Mouse (Mus musculus): Measurements from ENCODE around the gene Mboat2. TPM values are rescaled to one million over a fixed set of nuclear protein-coding genes. Genes with fewer than 3 reads are reported as not detected.

Mboat2 gene
- polyA plus RNA-seq, 1 experiment from 2014 or later, result 42.1 TPM

DNA sequence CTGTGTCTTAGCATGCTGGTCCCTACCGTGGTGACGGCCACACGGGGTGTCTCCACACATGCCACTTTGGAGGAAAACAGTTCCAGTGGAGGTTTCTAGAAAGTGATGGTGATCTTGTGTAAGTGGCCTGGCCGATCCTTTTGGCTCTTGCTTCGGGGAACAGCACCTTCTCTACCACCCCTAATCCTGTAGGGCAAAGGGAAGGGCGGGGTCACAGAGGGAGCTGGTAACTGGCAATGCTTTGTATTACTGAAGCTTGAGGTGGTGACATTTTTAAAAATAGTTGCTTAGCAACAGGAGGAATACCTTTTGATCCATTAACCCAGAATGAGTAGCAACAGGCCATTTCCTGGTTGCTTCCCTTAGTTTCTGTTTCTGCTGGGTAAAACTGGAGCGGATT lies 131.1 kb downstream of the Mboat2 start:
- Histone ChIP-seq H3K36me3 (ENCODE audit: control insufficient read depth, insufficient read depth, low read length) (peaks cover 3% of the 10 kb centered on the region; the same call in 1 of the 2 replicates), H3K27ac (ENCODE audit: low read length) (no peak overlapping the region), H3K4me1 (replicated peaks; ENCODE audit: control insufficient read depth, insufficient read depth, low read length) (no peaks in the 10 kb centered on the region), H3K9me3 (ENCODE audit: control insufficient read depth, low read length) (peaks cover 2% of the 10 kb centered on the region; the same call in 1 of the 2 replicates), H3K4me2 (ENCODE audit: low read depth, low read length) (no peak overlapping the region), H3K9ac (ENCODE audit: low read length) (no peak overlapping the region), H3K4me3 (ENCODE audit: low read length) (no peak overlapping the region), H3K27me3 (ENCODE audit: control insufficient read depth, insufficient read depth, low read depth, low read length) (no peaks in the 10 kb centered on the region)
- no peak for ATAC-seq (ENCODE audit: low read depth)
- WGBS, result 89% methylated on average over 7 of the region's 7 CpGs

GRCm38 (mm10) chr12:24962362-24962967 lies 131.8 kb downstream of the Mboat2 start:
- 77% methylated on average over 11 of the region's 11 CpGs for WGBS
- Histone ChIP-seq H3K36me3 (ENCODE audit: control insufficient read depth, insufficient read depth, low read length) (peaks cover 3% of the 10 kb centered on the region; the same call in 1 of the 2 replicates), H3K9ac (ENCODE audit: low read length) (no peak overlapping the region), H3K4me1 (replicated peaks; ENCODE audit: control insufficient read depth, insufficient read depth, low read length) (no peaks in the 10 kb centered on the region), H3K4me3 (ENCODE audit: low read length) (no peak overlapping the region), H3K4me2 (ENCODE audit: low read depth, low read length) (no peak overlapping the region), H3K9me3 (ENCODE audit: control insufficient read depth, low read length) (peaks cover 2% of the 10 kb centered on the region; the same call in 1 of the 2 replicates), H3K27me3 (ENCODE audit: control insufficient read depth, insufficient read depth, low read depth, low read length) (no peaks in the 10 kb centered on the region), H3K27ac (ENCODE audit: low read length) (no peak overlapping the region)
- ATAC-seq (ENCODE audit: low read depth), result no peak

DNA sequence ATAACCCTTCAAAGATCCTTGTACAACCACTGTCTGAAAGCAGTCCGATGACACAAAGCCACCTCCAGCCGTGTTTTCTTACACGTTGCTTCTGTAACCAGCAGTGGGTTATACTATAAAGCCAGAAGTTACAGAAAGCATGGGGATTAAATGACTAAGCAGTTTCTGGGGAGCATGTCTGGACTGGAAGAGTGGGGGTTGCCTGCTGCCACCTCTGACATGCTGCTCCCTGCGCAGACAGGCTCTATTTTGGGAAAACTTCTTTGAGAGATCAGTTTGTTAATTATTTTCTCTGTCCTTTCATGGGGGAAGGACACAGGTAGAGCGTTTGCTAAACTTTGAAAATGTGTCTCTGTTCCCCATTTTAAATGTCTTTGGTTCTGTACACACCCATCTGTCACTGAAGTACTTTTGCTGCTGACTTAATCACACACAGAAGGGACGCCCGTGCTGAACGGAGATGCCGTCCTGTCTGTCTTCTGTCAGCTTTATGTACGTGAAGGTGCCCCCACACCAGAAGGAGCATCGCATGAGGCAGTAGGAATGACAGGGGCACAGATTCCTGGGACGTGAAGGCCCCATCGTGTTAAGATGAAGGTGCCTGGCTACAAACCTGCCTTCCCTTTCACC lies 132.8 kb downstream of the Mboat2 start:
- no peaks in the 10 kb centered on the region for H3K27me3 ChIP-seq (ENCODE audit: control insufficient read depth, insufficient read depth, low read depth, low read length)
- WGBS, result 53% methylated on average over 13 of the region's 13 CpGs
- no peak overlapping the region for H3K4me3 ChIP-seq (ENCODE audit: low read length)
- H3K36me3 ChIP-seq (ENCODE audit: control insufficient read depth, insufficient read depth, low read length), result peaks cover 3% of the 10 kb centered on the region; the same call in 1 of the 2 replicates
- H3K9ac ChIP-seq (ENCODE audit: low read length), result no peak overlapping the region
- no peak overlapping the region for H3K4me2 ChIP-seq (ENCODE audit: low read depth, low read length)
- no peak for ATAC-seq (ENCODE audit: low read depth)
- H3K9me3 ChIP-seq (ENCODE audit: control insufficient read depth, low read length), result peaks cover 2% of the 10 kb centered on the region; the same call in 1 of the 2 replicates
- no peak overlapping the region for H3K27ac ChIP-seq (ENCODE audit: low read length)
- H3K4me1 ChIP-seq (replicated peaks; ENCODE audit: control insufficient read depth, insufficient read depth, low read length), result no peaks in the 10 kb centered on the region

- Histone ChIP-seq H3K9ac (ENCODE audit: low read length) (no peak overlapping the region), H3K4me1 (replicated peaks; ENCODE audit: control insufficient read depth, insufficient read depth, low read length) (no peaks in the 10 kb centered on the region), H3K4me2 (ENCODE audit: low read depth, low read length) (no peak overlapping the region), H3K9me3 (ENCODE audit: control insufficient read depth, low read length) (peaks cover 2% of the 10 kb centered on the region; the same call in 1 of the 2 replicates), H3K4me3 (ENCODE audit: low read length) (no peak overlapping the region), H3K36me3 (ENCODE audit: control insufficient read depth, insufficient read depth, low read length) (no peaks in the 10 kb centered on the region), H3K27ac (ENCODE audit: low read length) (no peak overlapping the region), H3K27me3 (ENCODE audit: control insufficient read depth, insufficient read depth, low read depth, low read length) (no peaks in the 10 kb centered on the region)
- WGBS, result 78% methylated on average over 6 of the region's 6 CpGs
- ATAC-seq (ENCODE audit: low read depth), result no peak
Observed at GRCm38 (mm10) chr12:24965406-24965805, 134.7 kb downstream of the Mboat2 start.

- H3K27ac ChIP-seq (ENCODE audit: low read length), result no peak overlapping the region
- peaks cover 2% of the 10 kb centered on the region; the same call in 1 of the 2 replicates for H3K9me3 ChIP-seq (ENCODE audit: control insufficient read depth, low read length)
- no peak overlapping the region for H3K9ac ChIP-seq (ENCODE audit: low read length)
- no peaks in the 10 kb centered on the region for H3K27me3 ChIP-seq (ENCODE audit: control insufficient read depth, insufficient read depth, low read depth, low read length)
- no peak overlapping the region for H3K4me3 ChIP-seq (ENCODE audit: low read length)
- no peaks in the 10 kb centered on the region for H3K4me1 ChIP-seq (replicated peaks; ENCODE audit: control insufficient read depth, insufficient read depth, low read length)
- H3K4me2 ChIP-seq (ENCODE audit: low read depth, low read length), result no peak overlapping the region
- WGBS, result 91% methylated on average over 2 of the region's 2 CpGs
- H3K36me3 ChIP-seq (ENCODE audit: control insufficient read depth, insufficient read depth, low read length), result no peaks in the 10 kb centered on the region
- no peak for ATAC-seq (ENCODE audit: low read depth)
Observed at GRCm38 (mm10) chr12:24966046-24966445, 135.4 kb downstream of the Mboat2 start.

DNA sequence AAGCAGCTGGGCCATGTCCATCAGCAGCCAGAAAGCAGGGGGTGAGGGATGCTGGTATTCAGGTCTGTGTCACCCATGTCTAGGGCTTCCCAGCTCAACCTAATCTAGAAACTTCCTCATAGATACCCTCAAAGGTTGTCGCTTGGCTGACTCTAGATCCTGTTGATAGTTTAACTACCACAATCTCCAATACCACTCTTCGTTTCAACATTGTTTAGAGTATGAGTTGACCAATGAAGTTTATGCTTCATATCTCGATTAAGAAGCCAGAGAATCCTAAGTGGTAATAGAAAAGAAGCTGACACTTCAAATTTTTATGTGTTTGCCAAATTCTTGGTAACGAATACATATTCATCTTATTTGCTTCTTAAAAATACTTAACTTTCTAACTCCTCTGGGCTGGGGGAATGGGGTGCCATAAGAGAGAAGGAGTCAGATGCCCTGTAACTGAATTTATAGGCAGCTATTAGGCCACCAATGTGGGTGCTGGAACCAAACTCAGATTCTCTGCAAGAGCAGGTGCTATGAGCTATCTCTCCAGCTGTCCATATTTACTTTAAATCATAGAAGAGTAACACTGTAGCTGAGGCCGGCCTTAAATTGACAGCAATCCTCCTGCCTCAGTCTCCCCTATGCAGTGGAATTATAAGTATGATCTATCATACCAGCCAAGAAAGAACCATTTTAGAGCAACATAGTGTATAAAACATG lies 141.0 kb downstream of the Mboat2 start:
- Histone ChIP-seq H3K9me3 (ENCODE audit: control insufficient read depth, low read length) (peaks cover under 1% of the 10 kb centered on the region; the same call in 1 of the 2 replicates), H3K27ac (ENCODE audit: low read length) (no peak overlapping the region), H3K9ac (ENCODE audit: low read length) (no peak overlapping the region), H3K4me1 (replicated peaks; ENCODE audit: control insufficient read depth, insufficient read depth, low read length) (peaks cover 7% of the 10 kb centered on the region), H3K4me2 (ENCODE audit: low read depth, low read length) (no peak overlapping the region), H3K4me3 (ENCODE audit: low read length) (no peak overlapping the region), H3K36me3 (ENCODE audit: control insufficient read depth, insufficient read depth, low read length) (no peaks in the 10 kb centered on the region), H3K27me3 (ENCODE audit: control insufficient read depth, insufficient read depth, low read depth, low read length) (no peaks in the 10 kb centered on the region)
- ATAC-seq (ENCODE audit: low read depth), result no peak
- 67% methylated on average over 5 of the region's 5 CpGs for WGBS

GRCm38 (mm10) chr12:24972371-24973350 lies 142.0 kb downstream of the Mboat2 start:
- ATAC-seq (ENCODE audit: low read depth), result no peak
- Histone ChIP-seq H3K27me3 (ENCODE audit: control insufficient read depth, insufficient read depth, low read depth, low read length) (no peaks in the 10 kb centered on the region), H3K27ac (ENCODE audit: low read length) (no peak overlapping the region), H3K36me3 (ENCODE audit: control insufficient read depth, insufficient read depth, low read length) (no peaks in the 10 kb centered on the region; the same call in 1 of the 2 replicates), H3K4me3 (ENCODE audit: low read length) (no peak overlapping the region), H3K4me2 (ENCODE audit: low read depth, low read length) (no peak overlapping the region), H3K4me1 (replicated peaks; ENCODE audit: control insufficient read depth, insufficient read depth, low read length) (peaks cover 7% of the 10 kb centered on the region), H3K9me3 (ENCODE audit: control insufficient read depth, low read length) (no peaks in the 10 kb centered on the region), H3K9ac (ENCODE audit: low read length) (no peak overlapping the region)
- WGBS, result 71% methylated on average over 8 of the region's 8 CpGs

DNA sequence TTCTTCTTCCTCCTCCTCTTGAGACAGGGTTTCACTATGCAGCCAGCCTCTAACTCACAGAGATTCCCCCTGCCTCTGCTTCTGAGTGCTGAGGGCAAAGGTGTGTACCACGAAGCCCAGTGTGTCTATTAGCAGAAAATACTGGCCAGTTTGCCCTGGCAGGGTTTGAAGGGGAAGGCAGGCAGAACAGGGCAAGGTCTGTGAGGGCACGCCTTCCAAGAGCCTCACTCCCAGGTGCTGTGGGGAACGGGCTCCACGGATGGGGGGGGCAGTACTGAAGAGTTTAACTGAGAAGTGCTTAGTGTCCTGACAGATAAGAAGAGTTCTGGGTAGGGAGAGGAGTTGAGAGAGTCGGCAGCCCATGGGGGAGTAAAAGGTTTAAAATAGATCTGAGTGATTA lies 142.9 kb downstream of the Mboat2 start:
- Histone ChIP-seq H3K9ac (ENCODE audit: low read length) (no peak overlapping the region), H3K27ac (ENCODE audit: low read length) (no peak overlapping the region), H3K4me3 (ENCODE audit: low read length) (no peak overlapping the region), H3K4me1 (replicated peaks; ENCODE audit: control insufficient read depth, insufficient read depth, low read length) (peaks cover 7% of the 10 kb centered on the region), H3K27me3 (ENCODE audit: control insufficient read depth, insufficient read depth, low read depth, low read length) (no peaks in the 10 kb centered on the region), H3K4me2 (ENCODE audit: low read depth, low read length) (no peak overlapping the region), H3K36me3 (ENCODE audit: control insufficient read depth, insufficient read depth, low read length) (no peaks in the 10 kb centered on the region; the same call in 1 of the 2 replicates), H3K9me3 (ENCODE audit: control insufficient read depth, low read length) (no peaks in the 10 kb centered on the region)
- WGBS, result 54% methylated on average over 5 of the region's 5 CpGs
- ATAC-seq (ENCODE audit: low read depth), result no peak

Data from lung, embryonic 16.5 days (tissue).